In the genomic region with DNA sequence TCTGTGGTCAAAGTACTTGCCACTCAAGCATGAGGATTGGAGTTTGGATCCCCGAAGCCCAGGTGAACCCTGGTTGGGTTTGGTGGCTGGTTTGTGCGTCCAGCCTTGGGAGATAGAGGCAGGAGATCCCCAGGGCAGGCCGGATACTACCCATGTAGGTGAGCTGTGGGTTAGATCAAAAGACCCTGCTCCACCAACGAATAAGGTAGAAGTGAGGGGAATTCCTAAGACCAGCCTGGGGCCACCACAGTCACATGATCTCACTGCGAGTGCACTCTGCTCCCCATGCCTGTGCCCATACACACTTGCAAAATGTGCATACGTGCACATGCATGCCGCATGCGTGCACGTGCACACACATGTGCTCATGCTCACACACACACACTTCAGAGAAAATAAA, we compare ENCODE assay signal across 13 mouse cellular contexts.
"Had no signal": no experiment of that assay in that cellular context is flagged by ENCODE, and none has a peak within 500 bp of the region (broad histone marks: within the 10 kb centered on the region; RNA-seq: fewer than 3 reads in every experiment).

No protein-coding gene starts in this region.

- H3K9ac ChIP-seq: liver, embryonic 12.5 days; lung, embryonic 14.5 days had no signal

- ATAC-seq: liver, embryonic 12.5 days; midbrain, embryonic 16.5 days had no signal

- H3K27ac ChIP-seq: kidney, postnatal 0 days; liver, embryonic 12.5 days; midbrain, embryonic 10.5 days had no signal

- H3K27me3 ChIP-seq: liver, embryonic 12.5 days had no signal

- H3K4me2 ChIP-seq: liver, embryonic 12.5 days; lung, embryonic 14.5 days had no signal

- H3K36me3 ChIP-seq: liver, embryonic 12.5 days; midbrain, embryonic 10.5 days had no signal

- H3K4me3 ChIP-seq: liver, embryonic 12.5 days; midbrain, embryonic 10.5 days had no signal

- H3K9me3 ChIP-seq: liver, embryonic 12.5 days; midbrain, embryonic 10.5 days had no signal

- DNase-seq: kidney, adult 9 months; layer of hippocampus, adult 9-11 months; left cerebral cortex, postnatal 4 days; lung, embryonic 14.5 days; lung, postnatal 10 days; lung, postnatal 4 days; right cerebral cortex, adult 18-20 months; right cerebral cortex, postnatal 25 days; thymus, postnatal 36 days had no signal
